Mouse (Mus musculus) embryonic facial prominence, embryonic 14.5 days (tissue): ENCODE measurements at regions not wholly inside any gene's neighbourhood (a gene's known extent, or its start where the extent isn't known, plus 50 kb on each side); places are given as distances from the start of the nearest gene placed in this dataset.

Experiments used
- ATAC-seq: fragments of 200-750 bp; cut with Nextera tagmentation; 2 replicates; pipeline ENCODE4 v1.8.0; 2017; ENCODE audit warnings: low read depth, moderate number of reproducible peaks, moderate TSS enrichment
- DNase-seq: peaks from one replicate; pipeline ENCODE4 v3.0.0-alpha.2; 2015; ENCODE audit warnings: low spot score
- H3K27ac ChIP-seq: fragments of 300-500 bp; sonication (generic); replicated peaks from 2 replicates; pipeline ENCODE4 v1.5.1; 2014; ENCODE audit warnings: low read depth, mild to moderate bottlenecking, low read length, moderate library complexity
- H3K27me3 ChIP-seq: fragments of 300-500 bp; sonication (generic); replicated peaks from 2 replicates; pipeline ENCODE4 v1.6.1; 2014; ENCODE audit warnings: low read length; ENCODE audit not compliant: control insufficient read depth, insufficient read depth
- H3K36me3 ChIP-seq: fragments of 300-500 bp; sonication (generic); 2 replicates; pipeline ENCODE4 v1.6.1; 2014; ENCODE audit warnings: low read length, mixed read lengths; ENCODE audit not compliant: control insufficient read depth, insufficient read depth
- H3K4me1 ChIP-seq: fragments of 300-500 bp; sonication (generic); 2 replicates; pipeline ENCODE4 v1.6.1; 2014; ENCODE audit warnings: antibody characterized with exemption, low read length; ENCODE audit not compliant: control insufficient read depth, insufficient read depth
- H3K4me2 ChIP-seq: fragments of 300-500 bp; sonication (generic); 2 replicates; pipeline ENCODE4 v1.6.1; 2014; ENCODE audit warnings: low read depth, mild to moderate bottlenecking, low read length, moderate library complexity, mixed read lengths
- H3K4me3 ChIP-seq: fragments of 300-500 bp; sonication (generic); 2 replicates; pipeline ENCODE4 v1.5.1; 2014; ENCODE audit warnings: low read depth, mild to moderate bottlenecking, low read length
- H3K9ac ChIP-seq: fragments of 300-500 bp; sonication (generic); 2 replicates; pipeline ENCODE4 v1.6.1; 2014; ENCODE audit warnings: low read depth, mild to moderate bottlenecking, low read length, moderate library complexity, mixed read lengths
- H3K9me3 ChIP-seq: fragments of 300-500 bp; sonication (generic); 2 replicates; pipeline ENCODE4 v1.6.1; 2016; ENCODE audit warnings: low read length; ENCODE audit not compliant: control insufficient read depth
- WGBS: fragments of 180-500 bp; shearing (Covaris S2); extraction: QIAGEN DNeasy Blood & Tissue Kit; methylation state at CpG from one replicate; pipeline ENCODE4 v1.1.7; 2014; 5-methylcytosine and 5-hydroxymethylcytosine counted together

GRCm38 (mm10) chr10:126113106-126113505 is 147.1 kb downstream of the Lrig3 start:
- DNase-seq (no peak), ATAC-seq (no peak)
- Histone ChIP-seq H3K36me3 (no peaks in the 10 kb centered on the region), H3K27me3 (no peaks in the 10 kb centered on the region), H3K4me1 (no peaks in the 10 kb centered on the region), H3K9ac (no peak overlapping the region), H3K27ac (no peak overlapping the region), H3K9me3 (no peaks in the 10 kb centered on the region), H3K4me2 (no peak overlapping the region), H3K4me3 (no peak overlapping the region)
- 92% methylated on average over 5 of the region's 5 CpGs for WGBS

GRCm38 (mm10) chr10:126115386-126115785 is 149.4 kb downstream of the Lrig3 start:
- 80% methylated on average over 7 of the region's 7 CpGs for WGBS
- H3K27ac ChIP-seq: no peak overlapping the region
- no peak for DNase-seq
- no peaks in the 10 kb centered on the region for H3K36me3 ChIP-seq
- no peaks in the 10 kb centered on the region for H3K4me1 ChIP-seq
- no peak overlapping the region for H3K9ac ChIP-seq
- H3K4me3 ChIP-seq: no peak overlapping the region
- no peaks in the 10 kb centered on the region for H3K27me3 ChIP-seq
- no peak for ATAC-seq
- no peak overlapping the region for H3K4me2 ChIP-seq
- H3K9me3 ChIP-seq: no peaks in the 10 kb centered on the region

- no peak overlapping the region for H3K4me3 ChIP-seq
- no peak overlapping the region for H3K27ac ChIP-seq
- H3K9ac ChIP-seq: no peak overlapping the region
- H3K27me3 ChIP-seq: no peaks in the 10 kb centered on the region
- DNase-seq (no peak), ATAC-seq (no peak)
- no peaks in the 10 kb centered on the region for H3K9me3 ChIP-seq
- no peaks in the 10 kb centered on the region for H3K36me3 ChIP-seq
- no peaks in the 10 kb centered on the region for H3K4me1 ChIP-seq
- WGBS: 72% methylated on average over 10 of the region's 10 CpGs
- no peak overlapping the region for H3K4me2 ChIP-seq
Observed at GRCm38 (mm10) chr10:126121626-126122025, 155.7 kb downstream of the Lrig3 start.

- DNase-seq (no peak), ATAC-seq (no peak)
- H3K36me3 ChIP-seq: no peaks in the 10 kb centered on the region
- H3K4me1 ChIP-seq: no peaks in the 10 kb centered on the region
- H3K4me2 ChIP-seq: no peak overlapping the region
- no peak overlapping the region for H3K9ac ChIP-seq
- H3K9me3 ChIP-seq: no peaks in the 10 kb centered on the region
- no peak overlapping the region for H3K4me3 ChIP-seq
- 80% methylated on average over 5 of the region's 5 CpGs for WGBS
- no peaks in the 10 kb centered on the region for H3K27me3 ChIP-seq
- no peak overlapping the region for H3K27ac ChIP-seq
Observed at GRCm38 (mm10) chr10:126122504-126122903, 156.5 kb downstream of the Lrig3 start.

- ATAC-seq (no peak), DNase-seq (no peak)
- no peak overlapping the region for H3K9ac ChIP-seq
- no peak overlapping the region for H3K27ac ChIP-seq
- no peaks in the 10 kb centered on the region for H3K27me3 ChIP-seq
- 83% methylated on average over 3 of the region's 3 CpGs for WGBS
- no peaks in the 10 kb centered on the region for H3K4me1 ChIP-seq
- no peaks in the 10 kb centered on the region for H3K36me3 ChIP-seq
- H3K9me3 ChIP-seq: no peaks in the 10 kb centered on the region
- no peak overlapping the region for H3K4me3 ChIP-seq
- H3K4me2 ChIP-seq: no peak overlapping the region
Observed at GRCm38 (mm10) chr10:126133188-126133587, 167.2 kb downstream of the Lrig3 start.

- no peak overlapping the region for H3K9ac ChIP-seq
- no peak overlapping the region for H3K4me2 ChIP-seq
- DNase-seq: no peak
- H3K4me1 ChIP-seq: no peaks in the 10 kb centered on the region
- no peak overlapping the region for H3K4me3 ChIP-seq
- no peak for ATAC-seq
- H3K36me3 ChIP-seq: no peaks in the 10 kb centered on the region
- no peaks in the 10 kb centered on the region for H3K9me3 ChIP-seq
- H3K27me3 ChIP-seq: no peaks in the 10 kb centered on the region
- H3K27ac ChIP-seq: no peak overlapping the region
Observed at GRCm38 (mm10) chr10:126133957-126134356, 168.0 kb downstream of the Lrig3 start.

GRCm38 (mm10) chr10:126138585-126138984 is 172.6 kb downstream of the Lrig3 start:
- no peaks in the 10 kb centered on the region for H3K27me3 ChIP-seq
- no peak overlapping the region for H3K9ac ChIP-seq
- H3K36me3 ChIP-seq: no peaks in the 10 kb centered on the region
- no peak overlapping the region for H3K4me3 ChIP-seq
- no peaks in the 10 kb centered on the region for H3K9me3 ChIP-seq
- WGBS: 89% methylated on average over 12 of the region's 12 CpGs
- no peak for DNase-seq
- no peak for ATAC-seq
- peaks cover 26% of the 10 kb centered on the region for H3K4me1 ChIP-seq
- H3K4me2 ChIP-seq: no peak overlapping the region
- no peak overlapping the region for H3K27ac ChIP-seq

GRCm38 (mm10) chr10:126141586-126141985 is 175.6 kb downstream of the Lrig3 start:
- Histone ChIP-seq H3K27ac (peak overlapping the region; percentile 70), H3K9ac (no peak overlapping the region), H3K4me2 (peak overlapping the region; percentile 25), H3K4me3 (no peak overlapping the region), H3K27me3 (no peaks in the 10 kb centered on the region), H3K4me1 (peaks cover 35% of the 10 kb centered on the region), H3K9me3 (no peaks in the 10 kb centered on the region), H3K36me3 (no peaks in the 10 kb centered on the region)
- no peak for ATAC-seq
- DNase-seq: peak; percentile 74
- 41% methylated on average over 7 of the region's 7 CpGs for WGBS

- DNase-seq (peak; percentile 50), ATAC-seq (no peak)
- 62% methylated on average over 10 of the region's 10 CpGs for whole genome bisulfite sequencing
- no peak overlapping the region for H3K9ac ChIP-seq
- H3K27ac ChIP-seq: peak overlapping the region; percentile 81
- peak overlapping the region; percentile 47 for H3K4me2 ChIP-seq
- no peaks in the 10 kb centered on the region for H3K9me3 ChIP-seq
- H3K4me3 ChIP-seq: no peak overlapping the region
- no peaks in the 10 kb centered on the region for H3K27me3 ChIP-seq
- H3K4me1 ChIP-seq: peaks cover 35% of the 10 kb centered on the region
- H3K36me3 ChIP-seq: no peaks in the 10 kb centered on the region
Observed at GRCm38 (mm10) chr10:126143833-126144232, 177.9 kb downstream of the Lrig3 start.
